Mouse (Mus musculus): ENCODE measurements at regions not wholly inside any gene's neighbourhood (a gene's known extent, or its start where the extent isn't known, plus 50 kb on each side); places are given as distances from the start of the nearest gene placed in this dataset.

DNA sequence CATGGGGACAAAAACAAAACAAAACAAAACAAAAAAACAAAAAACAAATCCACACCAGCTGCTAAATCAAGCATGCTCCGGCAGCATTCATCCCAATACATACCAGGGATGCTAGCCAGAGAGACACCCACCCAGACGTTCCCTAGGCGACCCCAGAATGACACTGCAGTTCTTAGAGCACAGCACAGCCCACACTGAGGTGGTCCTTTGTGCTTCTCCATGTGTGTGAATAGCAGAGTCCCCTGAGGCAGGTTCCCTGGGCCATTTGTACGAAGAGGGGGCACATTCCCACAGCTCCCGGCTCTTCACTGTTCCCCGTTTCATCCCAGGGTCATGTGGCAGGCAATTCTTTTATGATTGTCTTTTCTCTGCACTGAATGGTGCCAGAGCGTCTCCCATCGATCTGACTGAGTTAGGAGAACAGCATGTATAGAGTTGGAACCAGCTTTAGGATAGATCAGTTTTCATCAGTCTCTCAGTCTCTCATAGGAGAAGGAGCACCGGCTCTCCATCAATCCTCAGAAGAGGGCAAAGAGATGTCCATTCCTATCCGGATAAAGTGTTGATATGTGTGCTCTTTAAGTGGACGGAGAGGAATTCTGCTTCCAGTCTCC lies 136.7 kb upstream of the Arl4c start:
- Histone ChIP-seq H3K4me3 (ENCODE audit: low read length) (no peak overlapping the region), H3K9ac (ENCODE audit: low read depth, low read length) (no peak overlapping the region), H3K27ac (ENCODE audit: low read depth, low read length) (no peak overlapping the region; the same call in 1 of the 2 replicates), H3K4me1 (ENCODE audit: control insufficient read depth, insufficient read depth, low read depth, low read length) (peaks cover 12% of the 10 kb centered on the region), H3K9me3 (ENCODE audit: control insufficient read depth, low read length) (no peaks in the 10 kb centered on the region), H3K27me3 (replicated peaks; ENCODE audit: control insufficient read depth, insufficient read depth, low read length) (no peaks in the 10 kb centered on the region), H3K36me3 (ENCODE audit: control insufficient read depth, insufficient read depth, low read length) (no peaks in the 10 kb centered on the region), H3K4me2 (ENCODE audit: low read length) (no peak overlapping the region)
- WGBS: 17% methylated on average over 11 of the region's 11 CpGs
- no peak for ATAC-seq

DNA sequence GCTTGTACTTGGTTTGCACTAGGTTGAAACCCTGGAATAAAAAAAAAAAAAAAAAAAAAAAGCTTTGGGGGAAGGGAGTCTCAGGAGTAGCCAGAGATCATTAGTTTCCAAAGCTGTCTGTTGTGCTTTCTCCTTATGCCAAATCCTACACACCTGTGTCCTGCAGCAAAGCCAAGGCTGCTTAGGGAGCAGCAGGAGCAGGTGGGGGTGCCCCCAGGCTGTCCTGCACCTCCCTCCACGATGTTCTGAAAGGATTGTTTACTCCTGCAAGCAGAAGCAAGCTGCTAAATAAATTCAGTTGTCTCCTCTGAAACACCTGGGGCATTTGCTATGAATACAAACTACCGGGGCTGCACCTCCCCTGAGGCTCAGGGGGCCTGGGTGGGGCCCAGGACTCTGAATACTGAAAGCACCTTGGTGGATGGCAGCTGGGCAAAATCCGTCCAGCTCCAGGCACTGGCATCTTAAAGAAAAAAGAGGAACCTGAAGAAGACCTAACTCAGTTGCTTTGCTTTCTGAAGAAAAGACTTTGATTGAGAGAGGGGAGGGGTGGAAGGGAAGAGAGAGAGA lies 137.5 kb upstream of the Arl4c start:
- Histone ChIP-seq H3K27me3 (replicated peaks; ENCODE audit: control insufficient read depth, insufficient read depth, low read length) (no peaks in the 10 kb centered on the region), H3K27ac (ENCODE audit: low read depth, low read length) (peak overlapping the region; percentile 78; the same call in 1 of the 2 replicates), H3K4me1 (ENCODE audit: control insufficient read depth, insufficient read depth, low read depth, low read length) (peaks cover 12% of the 10 kb centered on the region), H3K9me3 (ENCODE audit: control insufficient read depth, low read length) (no peaks in the 10 kb centered on the region), H3K36me3 (ENCODE audit: control insufficient read depth, insufficient read depth, low read length) (no peaks in the 10 kb centered on the region), H3K4me2 (ENCODE audit: low read length) (no peak overlapping the region), H3K4me3 (ENCODE audit: low read length) (no peak overlapping the region), H3K9ac (ENCODE audit: low read depth, low read length) (no peak overlapping the region)
- WGBS: 9% methylated on average over 3 of the region's 3 CpGs
- ATAC-seq: 0 out of 2 replicates have a peak, but pooled peaks have one; percentile 38

DNA sequence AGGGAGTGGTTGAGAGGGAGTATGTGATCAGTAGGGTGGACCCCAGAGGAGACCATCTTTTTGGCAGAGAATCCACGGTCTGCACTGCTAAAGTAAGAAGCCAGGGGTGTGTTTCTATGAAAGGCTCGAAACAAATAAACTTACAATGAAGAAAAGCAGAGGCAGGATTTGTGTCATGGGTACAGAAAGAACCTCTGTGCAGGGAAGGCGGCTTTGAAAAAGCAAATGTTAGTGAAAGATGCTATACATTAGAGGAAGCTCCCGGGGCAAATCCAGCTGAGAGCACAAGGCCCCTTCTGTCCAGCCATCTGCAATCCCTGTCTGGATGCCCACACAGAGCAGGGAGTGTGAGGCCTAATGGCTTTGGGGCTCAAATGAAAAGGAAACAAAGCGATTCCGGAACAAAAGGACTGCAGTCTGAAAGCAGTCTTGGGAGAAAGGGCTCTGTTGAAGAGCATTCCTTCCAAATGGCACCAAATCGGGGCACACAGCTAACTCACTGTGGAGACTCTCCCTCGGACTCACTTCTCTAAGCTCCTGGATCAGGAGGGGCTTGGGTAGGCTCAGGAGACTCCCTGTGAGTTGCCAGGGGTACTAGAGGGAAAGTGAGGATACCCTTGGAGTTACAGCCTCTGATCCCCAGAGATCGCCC lies 138.1 kb upstream of the Arl4c start:
- peak; percentile 79 for ATAC-seq
- Histone ChIP-seq H3K9ac (ENCODE audit: low read depth, low read length) (no peak overlapping the region), H3K36me3 (ENCODE audit: control insufficient read depth, insufficient read depth, low read length) (no peaks in the 10 kb centered on the region), H3K4me2 (ENCODE audit: low read length) (no peak overlapping the region), H3K9me3 (ENCODE audit: control insufficient read depth, low read length) (no peaks in the 10 kb centered on the region), H3K27me3 (replicated peaks; ENCODE audit: control insufficient read depth, insufficient read depth, low read length) (no peaks in the 10 kb centered on the region), H3K4me1 (ENCODE audit: control insufficient read depth, insufficient read depth, low read depth, low read length) (peaks cover 12% of the 10 kb centered on the region), H3K27ac (ENCODE audit: low read depth, low read length) (peak overlapping the region; percentile 78), H3K4me3 (ENCODE audit: low read length) (no peak overlapping the region)
- WGBS: 12% methylated on average over 9 of the region's 9 CpGs

DNA sequence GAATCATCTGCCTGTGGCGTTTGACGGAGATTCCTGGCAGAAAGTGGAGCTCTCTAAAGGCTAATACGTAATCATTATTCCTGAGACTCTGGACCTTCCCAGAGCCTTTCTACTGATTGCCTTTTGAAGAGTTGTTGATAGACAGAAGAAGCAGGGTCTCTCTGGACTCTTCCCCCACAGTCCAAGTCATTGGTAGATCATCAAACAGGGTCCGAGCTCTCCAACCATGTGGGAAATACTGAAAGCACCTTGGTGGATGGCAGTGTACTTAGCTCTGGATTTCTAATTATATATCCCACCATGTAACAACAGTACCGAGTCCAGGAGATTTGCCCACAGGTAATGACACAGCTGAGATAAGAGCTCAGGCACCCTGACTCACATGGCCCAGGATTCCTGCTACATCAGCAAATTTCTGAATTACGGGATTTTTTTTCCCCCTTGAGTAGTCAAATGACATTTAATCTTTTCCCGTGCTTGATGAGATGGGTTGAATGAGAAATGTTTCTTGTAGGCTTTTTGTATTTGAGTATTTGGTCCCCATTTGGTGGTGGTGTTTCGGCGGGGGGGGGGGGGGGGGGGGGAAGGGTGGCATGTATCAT lies 139.1 kb upstream of the Arl4c start:
- Histone ChIP-seq H3K4me3 (ENCODE audit: low read length) (no peak overlapping the region), H3K27me3 (replicated peaks; ENCODE audit: control insufficient read depth, insufficient read depth, low read length) (no peaks in the 10 kb centered on the region), H3K9ac (ENCODE audit: low read depth, low read length) (no peak overlapping the region), H3K27ac (ENCODE audit: low read depth, low read length) (no peak overlapping the region), H3K36me3 (ENCODE audit: control insufficient read depth, insufficient read depth, low read length) (no peaks in the 10 kb centered on the region), H3K4me2 (ENCODE audit: low read length) (no peak overlapping the region), H3K9me3 (ENCODE audit: control insufficient read depth, low read length) (no peaks in the 10 kb centered on the region), H3K4me1 (ENCODE audit: control insufficient read depth, insufficient read depth, low read depth, low read length) (peaks cover 12% of the 10 kb centered on the region)
- WGBS: 65% methylated on average over 8 of the region's 9 CpGs
- ATAC-seq: no peak

DNA sequence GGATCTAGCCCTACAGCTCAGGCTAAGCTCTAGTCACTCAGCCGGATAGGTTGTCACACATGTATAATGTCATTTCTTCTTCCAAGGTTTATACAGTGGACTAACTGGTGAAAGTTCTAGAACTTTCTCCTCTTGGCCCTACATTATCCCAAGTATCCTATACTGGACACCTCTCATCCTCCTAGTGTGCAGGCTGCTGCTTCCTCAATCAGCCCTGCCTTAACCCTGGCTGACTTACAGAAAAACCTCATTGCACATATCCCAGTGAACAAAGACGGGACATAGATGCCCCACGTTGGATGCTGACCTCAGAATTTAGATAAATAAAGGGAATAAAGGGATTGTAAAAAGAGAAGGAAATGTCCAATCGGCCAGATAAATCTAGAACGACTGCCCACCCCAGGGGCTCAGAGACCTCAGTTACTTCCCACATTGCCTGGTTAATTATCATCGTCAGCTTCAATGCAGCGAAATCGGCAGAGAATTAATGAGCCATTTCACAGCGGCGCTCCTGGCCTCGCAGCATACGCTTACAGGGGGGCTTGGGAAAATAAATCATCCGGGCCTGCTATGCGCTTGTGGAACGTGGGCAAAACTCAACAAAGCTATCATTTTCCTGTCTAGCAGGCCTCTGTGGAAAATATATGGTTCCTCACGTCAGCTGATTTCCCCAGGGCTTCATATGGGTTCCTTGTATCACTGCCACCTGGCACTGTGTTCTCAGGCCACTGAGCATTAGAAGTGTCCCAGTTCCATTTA lies 145.5 kb upstream of the Arl4c start:
- H3K36me3 ChIP-seq (ENCODE audit: control insufficient read depth, insufficient read depth, low read length): no peaks in the 10 kb centered on the region
- no peaks in the 10 kb centered on the region for H3K9me3 ChIP-seq (ENCODE audit: control insufficient read depth, low read length)
- peak overlapping the region; percentile 65 for H3K27ac ChIP-seq (ENCODE audit: low read depth, low read length)
- H3K27me3 ChIP-seq (replicated peaks; ENCODE audit: control insufficient read depth, insufficient read depth, low read length): no peaks in the 10 kb centered on the region
- H3K9ac ChIP-seq (ENCODE audit: low read depth, low read length): peak overlapping the region; percentile 20; the same call in 1 of the 2 replicates
- WGBS: 19% methylated on average over 16 of the region's 16 CpGs
- ATAC-seq: peak; percentile 72
- peak overlapping the region; percentile 20 for H3K4me2 ChIP-seq (ENCODE audit: low read length)
- H3K4me1 ChIP-seq (ENCODE audit: control insufficient read depth, insufficient read depth, low read depth, low read length): peaks cover 9% of the 10 kb centered on the region
- no peak overlapping the region for H3K4me3 ChIP-seq (ENCODE audit: low read length)

DNA sequence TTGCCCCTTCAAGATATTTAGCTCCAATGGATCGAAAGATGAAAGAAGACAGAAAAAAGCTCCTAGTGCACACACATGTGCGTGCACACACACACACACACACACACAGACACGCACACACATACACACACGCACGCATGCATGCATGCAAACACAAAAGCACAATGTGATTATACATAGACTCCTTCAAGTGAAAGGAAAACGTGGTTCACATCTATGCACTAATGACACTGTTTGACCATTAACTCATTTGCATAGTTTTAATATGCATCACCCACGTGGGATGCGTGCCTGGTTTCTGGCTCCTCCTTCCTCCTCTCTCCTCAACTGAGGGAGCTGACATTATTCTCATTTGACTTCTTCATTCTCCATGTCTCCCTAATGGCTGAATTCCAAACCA lies 146.2 kb upstream of the Arl4c start:
- 46% methylated on average over 8 of the region's 8 CpGs for WGBS
- Histone ChIP-seq H3K27me3 (replicated peaks; ENCODE audit: control insufficient read depth, insufficient read depth, low read length) (no peaks in the 10 kb centered on the region), H3K36me3 (ENCODE audit: control insufficient read depth, insufficient read depth, low read length) (no peaks in the 10 kb centered on the region), H3K27ac (ENCODE audit: low read depth, low read length) (no peak overlapping the region; the same call in 1 of the 2 replicates), H3K4me2 (ENCODE audit: low read length) (no peak overlapping the region), H3K9ac (ENCODE audit: low read depth, low read length) (no peak overlapping the region), H3K4me1 (ENCODE audit: control insufficient read depth, insufficient read depth, low read depth, low read length) (peaks cover 9% of the 10 kb centered on the region), H3K9me3 (ENCODE audit: control insufficient read depth, low read length) (no peaks in the 10 kb centered on the region), H3K4me3 (ENCODE audit: low read length) (no peak overlapping the region)
- 0 out of 2 replicates have a peak, but pooled peaks have one; percentile 16 for ATAC-seq

DNA sequence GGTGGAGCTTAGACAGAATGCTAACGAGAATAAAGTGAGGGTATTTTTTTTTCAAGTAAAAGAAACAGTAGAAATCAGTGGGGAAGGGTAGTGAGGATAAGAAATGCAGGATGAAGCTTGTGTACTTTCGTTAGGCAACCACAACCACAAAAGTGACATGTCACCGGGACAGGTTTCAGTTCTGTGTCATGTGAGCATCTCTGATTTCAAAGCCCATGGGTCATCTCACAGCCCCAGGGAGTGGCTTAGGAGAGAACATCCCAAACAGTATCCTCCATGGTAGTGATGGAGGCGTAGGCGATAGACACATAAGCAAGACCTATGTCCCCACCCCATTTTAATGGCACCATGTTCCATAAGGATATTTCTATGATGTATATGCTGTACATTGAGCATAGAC lies 147.4 kb upstream of the Arl4c start:
- H3K27ac ChIP-seq (ENCODE audit: low read depth, low read length): no peak overlapping the region
- no peak overlapping the region for H3K4me2 ChIP-seq (ENCODE audit: low read length)
- no peaks in the 10 kb centered on the region for H3K36me3 ChIP-seq (ENCODE audit: control insufficient read depth, insufficient read depth, low read length)
- peaks cover 9% of the 10 kb centered on the region for H3K4me1 ChIP-seq (ENCODE audit: control insufficient read depth, insufficient read depth, low read depth, low read length)
- no peak overlapping the region for H3K9ac ChIP-seq (ENCODE audit: low read depth, low read length)
- H3K9me3 ChIP-seq (ENCODE audit: control insufficient read depth, low read length): no peaks in the 10 kb centered on the region
- no peak for ATAC-seq
- H3K4me3 ChIP-seq (ENCODE audit: low read length): no peak overlapping the region
- no peaks in the 10 kb centered on the region for H3K27me3 ChIP-seq (replicated peaks; ENCODE audit: control insufficient read depth, insufficient read depth, low read length)
- 86% methylated on average over 5 of the region's 5 CpGs for whole genome bisulfite sequencing

DNA sequence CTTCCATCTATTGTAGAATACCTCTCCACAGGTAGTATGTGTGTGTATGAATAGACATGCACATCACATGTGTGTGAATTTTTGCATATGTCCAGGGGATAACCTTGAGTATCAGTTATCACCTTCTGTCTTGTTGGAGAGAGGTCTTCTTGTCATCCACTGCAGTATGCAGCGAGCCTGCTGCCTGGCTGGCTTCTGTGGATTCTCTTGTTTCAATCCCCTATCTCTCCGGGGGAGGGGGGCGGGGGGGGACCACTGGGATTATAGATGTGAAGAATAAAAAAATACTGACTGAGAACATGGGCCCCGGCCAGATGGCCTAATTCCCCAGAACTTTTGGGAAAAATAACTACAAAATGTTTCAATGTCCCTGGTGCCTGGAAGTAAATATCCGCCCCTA lies 149.9 kb upstream of the Arl4c start:
- H3K9me3 ChIP-seq (ENCODE audit: control insufficient read depth, low read length): no peaks in the 10 kb centered on the region
- H3K27ac ChIP-seq (ENCODE audit: low read depth, low read length): no peak overlapping the region
- H3K4me3 ChIP-seq (ENCODE audit: low read length): no peak overlapping the region
- H3K4me2 ChIP-seq (ENCODE audit: low read length): no peak overlapping the region
- no peaks in the 10 kb centered on the region for H3K27me3 ChIP-seq (replicated peaks; ENCODE audit: control insufficient read depth, insufficient read depth, low read length)
- H3K36me3 ChIP-seq (ENCODE audit: control insufficient read depth, insufficient read depth, low read length): no peaks in the 10 kb centered on the region
- H3K4me1 ChIP-seq (ENCODE audit: control insufficient read depth, insufficient read depth, low read depth, low read length): peaks cover 9% of the 10 kb centered on the region
- 81% methylated on average over 5 of the region's 5 CpGs for WGBS
- no peak for ATAC-seq
- no peak overlapping the region for H3K9ac ChIP-seq (ENCODE audit: low read depth, low read length)

All from hindbrain, embryonic 16.5 days (tissue).